Comparison of ENCODE assay signal across 8 mouse cellular contexts in genomic region chr19:53140804-53141250, GRCm38 (mm10). TPM values are rescaled to one million over a fixed set of nuclear protein-coding genes. Genes with fewer than 3 reads are reported as not detected.
DNase-seq lines count a peak whose midpoint lies in the region; ATAC-seq and TF ChIP-seq lines count a peak whose summit lies in the region.

No protein-coding gene starts in this region.

- peak overlapping the region; percentile 99 for H3K4me3 ChIP-seq in heart, embryonic 16.5 days (ENCODE audit: low read length)
- peak overlapping the region; percentile 15 for H3K4me3 ChIP-seq in ES-Bruce4 (ENCODE audit: low read depth, low read length)
- H3K4me3 ChIP-seq in forebrain, embryonic 14.5 days (ENCODE audit: low read depth, low read length): peak overlapping the region; percentile 85
- H3K4me3 ChIP-seq in liver, embryonic 15.5 days (replicated peaks): peak overlapping the region; percentile 88

- H3K4me2 ChIP-seq in heart, embryonic 16.5 days (ENCODE audit: low read depth, low read length): peak overlapping the region; percentile 91
- H3K4me2 ChIP-seq in forebrain, embryonic 14.5 days (ENCODE audit: low read length): peak overlapping the region; percentile 90
- peak overlapping the region; percentile 100 for H3K4me2 ChIP-seq in liver, embryonic 15.5 days

- 3% methylated on average over 6 of the region's 6 CpGs for WGBS in heart, embryonic 16.5 days
- 5% methylated on average over 6 of the region's 6 CpGs for WGBS in forebrain, embryonic 14.5 days
- WGBS in liver, embryonic 15.5 days (ENCODE audit: insufficient replicate concordance): 3% methylated on average over 6 of the region's 6 CpGs

- no peak for TF ChIP-seq EP300 in ES-Bruce4 (IDR thresholded peaks at IDR 0.05; ENCODE audit: insufficient read depth, low read depth, low read length)

- TF ChIP-seq POLR2A in ES-Bruce4 (IDR thresholded peaks at IDR 0.05; ENCODE audit: insufficient read depth, low read length): no peak

- DNase-seq in heart, adult 11 months: no peak
- no peak for DNase-seq in forebrain, embryonic 14.5 days (ENCODE audit: low spot score)
- DNase-seq in adrenal gland, postnatal 14 days: no peak
- DNase-seq in cerebellum, postnatal 4 days (ENCODE audit: low spot score in 2 of 2): no peak

- TF ChIP-seq CTCF in ES-Bruce4 (IDR thresholded peaks at IDR 0.05; ENCODE audit: low read depth, low read length): no peak

- H3K36me3 ChIP-seq in heart, embryonic 16.5 days (ENCODE audit: control insufficient read depth, insufficient read depth): no peaks in the 10 kb centered on the region
- H3K36me3 ChIP-seq in ES-Bruce4 (ENCODE audit: control insufficient read depth, insufficient read depth, low read length, poor library complexity, severe bottlenecking): no peaks in the 10 kb centered on the region
- H3K36me3 ChIP-seq in forebrain, embryonic 14.5 days (ENCODE audit: control insufficient read depth, insufficient read depth, low read length): no peaks in the 10 kb centered on the region
- H3K36me3 ChIP-seq in liver, embryonic 15.5 days (replicated peaks): no peaks in the 10 kb centered on the region

- H3K27me3 ChIP-seq in heart, embryonic 16.5 days (ENCODE audit: control insufficient read depth, insufficient read depth, low read length): no peaks in the 10 kb centered on the region
- no peaks in the 10 kb centered on the region for H3K27me3 ChIP-seq in ES-Bruce4 (ENCODE audit: control insufficient read depth, insufficient read depth, low read length, poor library complexity, severe bottlenecking)
- H3K27me3 ChIP-seq in forebrain, embryonic 14.5 days (replicated peaks; ENCODE audit: control insufficient read depth, insufficient read depth, low read length): no peaks in the 10 kb centered on the region; the same call in none of the 2 replicates
- H3K27me3 ChIP-seq in liver, embryonic 15.5 days: peaks cover 25% of the 10 kb centered on the region

- no peaks in the 10 kb centered on the region for H3K9me3 ChIP-seq in heart, embryonic 16.5 days (replicated peaks; ENCODE audit: control insufficient read depth, low read length)
- no peaks in the 10 kb centered on the region for H3K9me3 ChIP-seq in ES-Bruce4 (replicated peaks; ENCODE audit: control insufficient read depth, insufficient read depth, low read length, poor library complexity, severe bottlenecking)
- H3K9me3 ChIP-seq in forebrain, embryonic 14.5 days (replicated peaks; ENCODE audit: control insufficient read depth, low read length): no peaks in the 10 kb centered on the region
- no peaks in the 10 kb centered on the region for H3K9me3 ChIP-seq in liver, embryonic 15.5 days (replicated peaks)

- H3K9ac ChIP-seq in heart, embryonic 16.5 days (ENCODE audit: low read length): peak overlapping the region; percentile 92
- no peak overlapping the region for H3K9ac ChIP-seq in ES-Bruce4 (ENCODE audit: low read depth, poor library complexity, severe bottlenecking)
- H3K9ac ChIP-seq in forebrain, embryonic 14.5 days (ENCODE audit: low read length): peak overlapping the region; percentile 61
- H3K9ac ChIP-seq in liver, embryonic 15.5 days: peak overlapping the region; percentile 51

- H3K4me1 ChIP-seq in heart, embryonic 16.5 days (ENCODE audit: control insufficient read depth, insufficient read depth, low read length): peaks cover 8% of the 10 kb centered on the region
- H3K4me1 ChIP-seq in ES-Bruce4 (ENCODE audit: control insufficient read depth, insufficient read depth, low read length): no peaks in the 10 kb centered on the region
- H3K4me1 ChIP-seq in forebrain, embryonic 14.5 days (ENCODE audit: control insufficient read depth, insufficient read depth, low read length): peaks cover 18% of the 10 kb centered on the region
- H3K4me1 ChIP-seq in liver, embryonic 15.5 days (replicated peaks): peaks cover 47% of the 10 kb centered on the region

- peak overlapping the region; percentile 96 for H3K27ac ChIP-seq in heart, embryonic 16.5 days (ENCODE audit: low read length)
- no peak overlapping the region for H3K27ac ChIP-seq in ES-Bruce4 (ENCODE audit: insufficient read depth, low read length)
- H3K27ac ChIP-seq in forebrain, embryonic 14.5 days (ENCODE audit: low read depth, low read length): 0 out of 2 replicates have a peak overlapping the region, but pooled peaks have one; percentile 39
- H3K27ac ChIP-seq in liver, embryonic 15.5 days (replicated peaks): peak overlapping the region; percentile 67

- no peak for ATAC-seq in heart, embryonic 16.5 days (replicated peaks; ENCODE audit: extremely low read depth, insufficient read depth, low FRiP score)
- no peak for ATAC-seq in forebrain, embryonic 14.5 days
- ATAC-seq in liver, embryonic 15.5 days (ENCODE audit: insufficient read depth): no peak
- ATAC-seq in megakaryocyte-erythroid progenitor cell, adult 5-6 weeks (replicated peaks; ENCODE audit: low FRiP score, low TSS enrichment, poor library complexity, severe bottlenecking): no peak

RNA-seq across cellular contexts. Expression of gene Add3, which starts 0.6 kb away (rescaled TPM):
- polyA plus RNA-seq in heart, embryonic 16.5 days (2015; fragmentation: Nextera tagmentation; extraction: Ambion mirVana): 107 and 109 TPM in 2 replicates
- 37.5 and 41.5 TPM in 2 replicates for polyA plus RNA-seq in ES-Bruce4 (2011; ENCODE audit: insufficient read depth, insufficient read length, low read depth, missing spikeins)
- 25.2 and 32.6 TPM in 2 replicates for polyA plus RNA-seq in forebrain, embryonic 14.5 days (2014; fragmentation: Nextera tagmentation; extraction: Ambion mirVana)
- polyA plus RNA-seq in liver, embryonic 15.5 days (2015; fragmentation: Nextera tagmentation; extraction: Ambion mirVana): 26.2 and 28.3 TPM in 2 replicates
- total RNA-seq in adrenal gland, postnatal 14 days (2021): 67.6 and 74.5 TPM in 2 replicates
- 21.4 and 29.3 TPM in 2 replicates for total RNA-seq in megakaryocyte-erythroid progenitor cell, adult 5-6 weeks (2014; fragmentation: Nextera tagmentation)
- 37.2 and 52.9 TPM in 2 replicates for total RNA-seq in megakaryocyte-erythroid progenitor cell, adult 5-6 weeks (2017)

Comparison
In these comparisons a context has a peak if more than half of its experiments do, and no peak if none do; other contexts are left out.
1. H3K4me3 ChIP-seq: peak in every context shown above with its lines; median percentile 99 in heart, embryonic 16.5 days; 88 in liver, embryonic 15.5 days; 85 in forebrain, embryonic 14.5 days; 15 in ES-Bruce4.